Mouse (Mus musculus) midbrain, embryonic 14.5 days (tissue): Measurements from ENCODE around the gene Tmie. TPM values are rescaled to one million over a fixed set of nuclear protein-coding genes. Genes with fewer than 3 reads are reported as not detected.

Source experiments
- ATAC-seq: fragments of 200-750 bp; cut with Nextera tagmentation; 2 replicates; pipeline ENCODE4 v1.8.0; 2017; ENCODE audit warnings: moderate number of reproducible peaks, moderate library complexity; ENCODE audit not compliant: low FRiP score, low TSS enrichment
- DNase-seq: peaks from one replicate; pipeline ENCODE4 v3.0.0-alpha.2; 2015
- H3K27ac ChIP-seq: fragments of 300-500 bp; sonication (generic); replicated peaks from 2 replicates; pipeline ENCODE4 v1.5.1; 2014; ENCODE audit warnings: mild to moderate bottlenecking, low read depth, low read length, moderate library complexity
- H3K27me3 ChIP-seq: fragments of 300-500 bp; sonication (generic); 2 replicates; pipeline ENCODE4 v1.6.1; 2014; ENCODE audit warnings: low read length, control low read depth, mixed read lengths; ENCODE audit not compliant: control insufficient read depth, insufficient read depth
- H3K36me3 ChIP-seq: fragments of 300-500 bp; sonication (generic); 2 replicates; pipeline ENCODE4 v1.6.1; 2014; ENCODE audit warnings: low read length, control low read depth; ENCODE audit not compliant: control insufficient read depth, insufficient read depth
- H3K4me1 ChIP-seq: fragments of 300-500 bp; sonication (generic); 2 replicates; pipeline ENCODE4 v1.6.1; 2014; ENCODE audit warnings: mild to moderate bottlenecking, antibody characterized with exemption, low read length, control low read depth; ENCODE audit not compliant: control insufficient read depth, insufficient read depth
- H3K4me2 ChIP-seq: fragments of 300-500 bp; sonication (generic); 2 replicates; pipeline ENCODE4 v1.6.1; 2014; ENCODE audit warnings: mild to moderate bottlenecking, low read length, moderate library complexity
- H3K4me3 ChIP-seq: fragments of 300-500 bp; sonication (generic); replicated peaks from 2 replicates; pipeline ENCODE4 v1.5.1; 2014; ENCODE audit warnings: low read depth, low read length
- H3K9ac ChIP-seq: fragments of 300-500 bp; sonication (generic); replicated peaks from 2 replicates; pipeline ENCODE4 v1.6.1; 2014; ENCODE audit warnings: mild to moderate bottlenecking, low read length, moderate library complexity
- H3K9me3 ChIP-seq: fragments of 300-500 bp; sonication (generic); 2 replicates; pipeline ENCODE4 v1.6.1; 2016; ENCODE audit warnings: low read length, control low read depth, mixed read lengths; ENCODE audit not compliant: control insufficient read depth
- WGBS: fragments of 180-500 bp; shearing (Covaris S2); extraction: QIAGEN DNeasy Blood & Tissue Kit; methylation state at CpG from one replicate; pipeline ENCODE4 v1.1.7; 2014; 5-methylcytosine and 5-hydroxymethylcytosine counted together
- polyA plus RNA-seq: library from polyadenylated mRNA; unstranded; fragments of >200 nt; fragmentation: Nextera tagmentation; extraction: Ambion mirVana; gene quantifications from 2 replicates; pipeline ENCODE4 v1.2.1, GENCODE M21; 2014

The Tmie gene
- polyA plus RNA-seq, 1 experiment from 2014 or later, result 0.75 TPM

- DNase-seq, result no peak
- no peaks in the 10 kb centered on the region for H3K9me3 ChIP-seq
- H3K4me1 ChIP-seq, result no peaks in the 10 kb centered on the region
- no peak overlapping the region for H3K4me3 ChIP-seq
- H3K27ac ChIP-seq, result no peak overlapping the region
- no peaks in the 10 kb centered on the region for H3K27me3 ChIP-seq
- WGBS, result 80% methylated on average over 4 of the region's 4 CpGs
- no peak overlapping the region for H3K9ac ChIP-seq
- no peaks in the 10 kb centered on the region for H3K36me3 ChIP-seq
- no peak overlapping the region for H3K4me2 ChIP-seq
- ATAC-seq, result no peak
Measured at GRCm38 (mm10) chr9:110907838-110908630, 28.1 kb upstream of the Tmie start.

GRCm38 (mm10) chr9:110907201-110907837, 27.4 kb upstream of the Tmie start:
- no peaks in the 10 kb centered on the region for H3K4me1 ChIP-seq
- no peaks in the 10 kb centered on the region for H3K9me3 ChIP-seq
- no peak overlapping the region for H3K9ac ChIP-seq
- no peak overlapping the region for H3K4me3 ChIP-seq
- 92% methylated on average over 11 of the region's 11 CpGs for WGBS
- H3K4me2 ChIP-seq, result no peak overlapping the region
- H3K27ac ChIP-seq, result no peak overlapping the region
- no peaks in the 10 kb centered on the region for H3K27me3 ChIP-seq
- DNase-seq (no peak), ATAC-seq (no peak)
- H3K36me3 ChIP-seq, result no peaks in the 10 kb centered on the region

GRCm38 (mm10) chr9:110902271-110902670, 22.4 kb upstream of the Tmie start:
- Histone ChIP-seq H3K4me3 (no peak overlapping the region), H3K4me1 (no peaks in the 10 kb centered on the region), H3K27ac (no peak overlapping the region), H3K36me3 (no peaks in the 10 kb centered on the region), H3K9ac (no peak overlapping the region), H3K27me3 (no peaks in the 10 kb centered on the region), H3K9me3 (no peaks in the 10 kb centered on the region), H3K4me2 (no peak overlapping the region)
- WGBS, result 90% methylated on average over 4 of the region's 4 CpGs
- no peak for DNase-seq
- ATAC-seq, result no peak

GRCm38 (mm10) chr9:110901204-110901603, 21.3 kb upstream of the Tmie start:
- Histone ChIP-seq H3K36me3 (no peaks in the 10 kb centered on the region), H3K27ac (no peak overlapping the region), H3K4me2 (no peak overlapping the region), H3K9me3 (no peaks in the 10 kb centered on the region), H3K4me3 (no peak overlapping the region), H3K9ac (no peak overlapping the region), H3K4me1 (no peaks in the 10 kb centered on the region), H3K27me3 (no peaks in the 10 kb centered on the region)
- 90% methylated on average over 6 of the region's 6 CpGs for WGBS
- no peak for ATAC-seq
- no peak for DNase-seq

GRCm38 (mm10) chr9:110899451-110900008, 19.6 kb upstream of the Tmie start:
- no peak overlapping the region for H3K4me2 ChIP-seq
- ATAC-seq (no peak), DNase-seq (no peak)
- H3K36me3 ChIP-seq, result no peaks in the 10 kb centered on the region
- no peaks in the 10 kb centered on the region for H3K27me3 ChIP-seq
- H3K27ac ChIP-seq, result no peak overlapping the region
- no peaks in the 10 kb centered on the region for H3K9me3 ChIP-seq
- 64% methylated on average over 10 of the region's 10 CpGs for WGBS
- H3K4me3 ChIP-seq, result no peak overlapping the region
- H3K9ac ChIP-seq, result no peak overlapping the region
- no peaks in the 10 kb centered on the region for H3K4me1 ChIP-seq

GRCm38 (mm10) chr9:110896595-110896994, 16.7 kb upstream of the Tmie start:
- Histone ChIP-seq H3K36me3 (no peaks in the 10 kb centered on the region), H3K27me3 (no peaks in the 10 kb centered on the region), H3K4me2 (peak overlapping the region; percentile 30; the same call in 1 of the 2 replicates), H3K4me1 (no peaks in the 10 kb centered on the region), H3K9ac (no peak overlapping the region), H3K9me3 (no peaks in the 10 kb centered on the region), H3K4me3 (no peak overlapping the region), H3K27ac (no peak overlapping the region)
- DNase-seq (peak; percentile 13), ATAC-seq (no peak)
- WGBS, result 11% methylated on average over 6 of the region's 6 CpGs

GRCm38 (mm10) chr9:110895994-110896393, 16.1 kb upstream of the Tmie start:
- H3K4me1 ChIP-seq, result no peaks in the 10 kb centered on the region
- no peaks in the 10 kb centered on the region for H3K36me3 ChIP-seq
- 27% methylated on average over 7 of the region's 7 CpGs for WGBS
- H3K4me2 ChIP-seq, result peak overlapping the region; percentile 30
- peak; percentile 25 for DNase-seq
- H3K9me3 ChIP-seq, result no peaks in the 10 kb centered on the region
- H3K27me3 ChIP-seq, result no peaks in the 10 kb centered on the region
- H3K27ac ChIP-seq, result no peak overlapping the region
- H3K9ac ChIP-seq, result no peak overlapping the region
- no peak for ATAC-seq
- H3K4me3 ChIP-seq, result no peak overlapping the region

GRCm38 (mm10) chr9:110895507-110895906, 15.6 kb upstream of the Tmie start:
- Histone ChIP-seq H3K36me3 (no peaks in the 10 kb centered on the region), H3K27me3 (no peaks in the 10 kb centered on the region), H3K27ac (no peak overlapping the region), H3K4me1 (no peaks in the 10 kb centered on the region), H3K4me2 (no peak overlapping the region), H3K9me3 (no peaks in the 10 kb centered on the region), H3K4me3 (no peak overlapping the region), H3K9ac (no peak overlapping the region)
- DNase-seq (no peak), ATAC-seq (no peak)
- 57% methylated on average over 5 of the region's 5 CpGs for WGBS
